Mouse (Mus musculus): ENCODE data around the gene Ndufb4. TPM values are rescaled to one million over a fixed set of nuclear protein-coding genes. Genes with fewer than 3 reads are reported as not detected.
"Not testable (repeated sequence)": the region's sequence is repeated elsewhere in the genome, so short reads cannot be mapped to it uniquely, and the experiment has no call there.

Gene Ndufb4
- total RNA-seq, 4 experiments from 2014 or later = 87.1 to 97.1 (median 92.0) TPM

DNA sequence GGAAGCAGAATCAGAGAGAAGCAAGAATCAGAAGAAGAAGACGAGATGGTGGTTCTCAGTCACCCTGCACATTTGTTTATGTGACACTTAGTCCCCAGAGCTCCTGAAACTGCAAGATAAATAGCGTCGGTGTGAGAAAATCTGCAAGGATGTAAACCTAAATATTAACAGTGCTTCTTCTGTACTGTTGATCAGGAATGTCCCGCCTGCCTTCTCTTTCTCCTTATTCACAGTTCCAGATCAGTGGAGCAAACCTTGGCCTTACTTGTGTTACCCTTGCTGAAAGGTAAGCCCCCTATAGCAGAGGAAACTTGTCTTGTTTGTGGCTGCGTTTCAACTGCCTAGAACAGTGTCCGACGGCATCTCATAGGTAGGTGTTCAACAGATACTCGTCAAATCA, 23.3 kb upstream of the Ndufb4 start:
- DNase-seq = no peak

DNA sequence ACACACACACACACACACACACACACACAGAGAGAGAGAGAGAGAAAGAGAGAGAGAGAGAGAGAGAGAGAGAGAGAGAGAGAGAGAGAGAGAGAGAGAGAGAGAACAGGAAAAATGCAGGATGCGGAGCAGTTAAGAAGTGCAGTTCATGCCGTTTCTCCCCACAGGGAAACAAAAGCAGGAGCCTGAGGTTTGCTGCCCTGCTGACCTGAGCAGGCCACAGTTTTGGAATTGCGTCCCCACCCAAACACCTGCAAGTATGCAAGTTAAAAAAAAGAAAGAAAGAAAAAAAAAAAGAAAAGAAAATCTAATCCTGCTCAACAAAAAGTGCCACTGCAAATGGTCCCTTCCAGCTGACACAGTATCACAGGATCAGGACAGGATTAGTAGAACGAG, 22.4 kb upstream of the Ndufb4 start:
- DNase-seq = no peak

DNA sequence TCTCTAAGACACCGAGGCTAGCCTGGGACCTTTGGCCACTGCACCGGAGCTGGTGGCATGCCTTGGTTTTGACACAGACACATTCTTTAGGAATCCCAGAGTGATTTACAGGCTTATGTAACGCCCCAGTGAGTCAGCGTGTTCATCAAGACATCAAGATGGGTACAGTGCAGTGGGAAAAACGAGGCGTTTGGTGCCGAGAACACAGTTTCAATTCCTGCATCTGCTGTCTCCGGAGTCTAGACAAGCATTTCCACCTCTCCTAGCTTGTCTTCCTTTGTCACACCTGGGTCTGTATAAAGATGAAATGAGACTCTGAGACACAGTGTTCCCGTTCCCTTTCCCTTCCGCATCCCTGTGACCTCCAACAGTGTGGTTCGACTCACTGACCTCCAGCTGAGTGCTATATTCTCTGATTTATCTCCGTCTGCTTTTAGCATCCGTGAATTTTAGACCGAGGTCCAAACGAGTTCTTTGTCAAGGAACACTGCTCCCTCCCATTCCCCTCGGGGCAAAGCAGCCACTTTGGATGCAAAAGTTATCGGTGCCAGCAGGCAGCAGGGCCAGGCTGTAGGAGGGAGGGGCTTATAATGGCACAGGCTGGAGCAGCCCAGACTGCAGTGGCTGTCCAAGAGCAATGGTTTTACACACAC, 21.9 kb upstream of the Ndufb4 start:
- peak; percentile 63 for DNase-seq

DNA sequence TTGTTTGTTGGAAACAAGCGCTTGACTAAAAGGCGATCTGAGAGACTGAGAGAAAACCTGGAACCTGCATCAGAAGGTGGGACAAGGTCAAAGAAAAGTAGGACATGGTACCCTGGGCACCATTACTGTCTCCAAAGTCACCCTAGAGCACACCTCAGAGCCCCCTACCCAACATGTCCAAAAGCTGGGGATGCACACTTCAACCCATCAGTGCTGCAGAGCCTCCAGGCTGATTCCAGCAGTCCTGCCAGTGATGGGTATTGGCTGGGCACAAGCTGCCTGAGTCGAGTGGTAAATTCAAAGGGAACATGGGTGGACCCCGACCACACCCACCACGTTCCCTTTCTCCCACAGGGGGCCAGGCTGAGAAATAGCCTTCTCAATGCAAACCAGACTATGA, 21.1 kb upstream of the Ndufb4 start:
- DNase-seq = no peak

DNA sequence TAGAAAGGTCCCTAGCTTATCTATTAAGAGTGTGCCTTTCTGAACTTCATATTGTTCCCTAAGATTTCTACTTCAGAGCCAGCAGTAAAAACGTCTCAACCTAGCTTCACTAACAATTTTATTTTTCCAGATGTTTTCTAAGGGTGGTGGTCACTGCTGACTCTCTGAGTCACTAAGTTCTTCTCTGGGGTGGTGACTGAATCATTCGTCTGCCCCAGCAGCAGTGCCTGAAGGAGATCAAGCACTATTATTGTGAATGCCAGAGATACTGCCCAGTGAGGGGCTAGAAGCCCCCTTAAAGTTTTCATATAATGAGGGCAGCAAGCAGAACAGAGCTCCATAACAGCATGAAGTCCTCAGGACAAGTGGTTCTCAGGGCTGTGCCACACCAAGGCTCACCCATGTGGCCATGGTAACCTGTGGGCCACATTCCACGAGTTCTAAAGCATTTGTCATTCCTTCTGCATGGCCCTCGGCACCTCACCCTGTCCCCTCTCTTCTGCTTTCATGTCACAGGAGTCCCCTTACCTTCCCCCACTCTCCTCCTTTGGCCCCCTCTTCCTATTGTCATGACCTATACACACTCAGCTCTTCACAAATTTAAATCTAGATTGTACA, 16.5 kb upstream of the Ndufb4 start:
- DNase-seq = no peak

DNA sequence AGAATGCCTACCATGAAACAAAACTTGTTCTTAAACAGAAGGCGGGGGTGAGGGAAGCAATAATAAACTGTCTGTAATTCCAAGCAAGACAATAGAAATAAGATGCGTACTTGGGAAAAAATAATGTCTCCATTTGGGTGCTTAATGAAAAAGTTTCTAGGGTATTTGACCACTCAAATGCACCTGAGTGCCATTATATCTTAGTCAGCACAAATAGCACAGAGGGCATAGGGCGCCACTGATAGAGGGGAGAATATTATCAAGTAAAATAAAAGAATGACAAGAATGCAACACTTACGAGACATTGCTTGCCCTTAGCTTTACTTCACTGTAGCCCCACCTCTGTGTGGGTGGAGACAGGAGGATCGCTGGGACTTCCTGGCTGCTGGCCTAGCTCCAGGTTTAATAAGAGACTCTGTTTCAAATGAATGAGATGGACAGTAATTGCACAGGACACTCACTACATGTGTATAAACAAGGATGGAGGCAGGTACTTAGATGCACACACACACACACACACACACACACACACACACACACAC, 11.2 kb upstream of the Ndufb4 start:
- no peak for DNase-seq

DNA sequence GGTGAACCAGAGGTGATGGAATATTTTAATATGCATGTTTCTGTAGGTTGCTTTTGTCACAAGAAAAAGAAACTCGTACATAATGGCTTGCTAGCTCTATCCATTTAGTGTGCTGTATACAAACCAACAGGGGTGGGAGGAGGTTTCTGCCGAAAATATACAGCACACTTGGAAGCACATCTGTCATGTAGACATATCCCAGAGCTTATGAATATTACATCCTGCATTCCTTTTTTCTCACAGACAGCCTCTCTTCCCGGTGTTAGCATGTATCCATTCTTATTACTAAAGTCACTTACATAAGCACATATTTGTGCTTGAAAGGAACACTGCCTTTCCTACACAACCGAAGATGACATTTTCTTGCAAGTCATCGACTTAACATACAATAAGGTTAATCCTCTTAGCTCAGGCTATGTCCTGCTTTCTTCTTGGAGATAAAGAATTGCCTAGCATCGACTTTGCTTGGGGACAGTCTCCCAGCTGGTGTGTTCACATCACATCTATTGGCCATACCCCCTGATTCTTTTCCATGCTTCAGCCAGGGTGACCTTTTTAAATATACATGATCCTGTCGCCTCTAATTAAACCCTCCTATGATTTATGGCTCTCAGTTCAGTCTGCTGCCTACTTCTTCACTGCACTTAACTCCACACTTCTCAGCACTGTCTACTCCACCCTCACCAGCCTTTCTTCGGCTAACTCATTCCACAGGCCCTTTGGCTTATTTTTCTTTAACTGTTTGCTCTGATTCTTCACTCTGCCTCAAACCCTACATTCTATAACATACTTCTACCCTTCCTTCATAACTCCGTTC, 9.6 kb upstream of the Ndufb4 start:
- no peak for DNase-seq

DNA sequence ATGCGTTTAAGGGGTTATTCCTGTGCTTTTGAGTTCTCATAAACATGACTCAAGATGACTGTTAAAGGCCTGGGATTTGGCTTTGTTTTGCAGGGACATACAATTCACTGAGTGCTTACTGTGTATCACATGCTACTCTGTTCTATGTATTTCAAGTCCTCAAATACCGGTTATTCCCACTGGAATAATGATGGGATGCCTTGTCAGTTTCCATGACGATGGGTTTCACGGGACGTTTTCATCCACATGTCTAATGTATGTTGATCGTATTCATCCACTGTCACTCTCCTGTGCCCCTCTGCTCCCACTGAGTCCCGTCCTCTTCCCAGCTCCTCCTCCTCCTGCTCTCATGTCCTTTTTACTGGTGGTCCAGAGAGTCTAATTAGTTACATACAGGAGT, 2.5 kb upstream of the Ndufb4 start:
- no peak for DNase-seq

DNA sequence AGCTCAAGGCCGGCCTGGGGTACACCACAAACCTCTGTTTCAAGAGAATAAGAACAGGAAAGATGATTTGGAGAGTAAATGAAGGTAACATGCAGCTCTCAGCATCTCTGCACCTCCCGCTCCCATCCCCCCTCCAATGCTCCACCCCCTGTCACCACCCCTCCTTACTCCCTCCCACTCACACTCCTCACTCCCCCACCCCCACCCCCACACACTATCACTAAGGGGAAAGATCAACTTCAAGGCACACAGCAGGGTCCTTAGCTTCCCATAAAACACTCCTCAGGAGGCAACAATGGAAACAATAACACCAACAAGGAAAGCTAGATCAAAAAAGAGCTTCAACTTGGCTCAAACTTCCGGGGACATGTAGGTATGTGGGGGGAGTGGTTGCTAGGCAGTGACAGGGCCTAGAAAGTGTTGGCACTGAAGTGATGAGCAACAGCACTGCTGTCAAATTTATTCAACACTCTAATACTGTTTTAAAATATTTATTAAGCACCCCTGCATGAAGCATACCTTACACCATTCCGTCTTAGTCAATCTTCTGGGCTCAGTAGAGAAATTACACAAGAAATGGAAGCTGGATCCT, 1.6 kb upstream of the Ndufb4 start:
- DNase-seq = no peak

DNA sequence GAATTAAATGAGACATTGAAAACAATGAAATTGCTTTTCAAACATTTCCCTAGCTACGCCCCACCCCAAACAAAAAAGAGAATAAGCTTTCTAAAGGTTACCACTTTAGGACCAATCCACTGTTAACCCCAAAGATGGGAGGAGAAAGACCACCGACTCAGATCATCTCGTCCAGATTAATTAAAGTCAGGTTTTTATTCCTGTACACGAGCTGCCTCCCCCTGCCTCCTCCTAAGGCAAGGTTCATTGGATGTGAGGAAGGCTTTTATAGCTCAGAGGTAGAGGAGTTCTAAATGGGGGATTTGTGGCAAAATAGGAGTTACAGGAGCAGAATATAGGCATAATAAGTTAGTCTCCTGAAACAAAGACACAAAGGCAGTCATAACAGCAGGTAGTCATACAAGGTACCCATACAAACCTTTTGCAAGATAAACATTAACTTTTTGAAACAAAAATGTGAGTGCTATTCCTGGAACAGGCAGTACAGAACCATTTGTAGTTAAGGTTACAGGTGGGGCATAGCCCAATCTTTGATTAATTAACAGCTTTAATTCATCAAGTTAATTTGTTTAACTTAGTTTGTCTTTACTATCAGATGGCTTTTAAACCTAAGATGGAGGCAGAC, 690 bp upstream of the Ndufb4 start:
- DNase-seq = no peak

DNA sequence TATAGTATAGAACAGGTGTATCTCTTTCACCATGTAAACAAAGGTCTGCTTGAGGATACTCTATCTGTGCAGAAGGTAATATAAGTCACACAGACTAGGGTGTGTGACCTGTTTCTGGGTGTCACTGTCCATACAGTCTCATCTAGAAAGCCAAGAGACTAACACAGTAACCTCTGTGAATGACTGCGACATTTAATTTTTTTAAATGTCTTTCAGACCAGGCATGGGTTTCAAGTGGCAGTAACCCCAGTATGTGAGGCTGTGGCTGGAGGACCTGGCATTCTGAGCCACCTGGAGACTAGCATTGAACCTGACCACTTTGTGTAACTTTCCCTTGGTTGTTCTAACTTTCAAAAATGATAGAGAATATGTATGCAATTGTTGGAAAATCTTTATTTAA, 1.2 kb downstream of the Ndufb4 start:
- no peak for DNase-seq

DNA sequence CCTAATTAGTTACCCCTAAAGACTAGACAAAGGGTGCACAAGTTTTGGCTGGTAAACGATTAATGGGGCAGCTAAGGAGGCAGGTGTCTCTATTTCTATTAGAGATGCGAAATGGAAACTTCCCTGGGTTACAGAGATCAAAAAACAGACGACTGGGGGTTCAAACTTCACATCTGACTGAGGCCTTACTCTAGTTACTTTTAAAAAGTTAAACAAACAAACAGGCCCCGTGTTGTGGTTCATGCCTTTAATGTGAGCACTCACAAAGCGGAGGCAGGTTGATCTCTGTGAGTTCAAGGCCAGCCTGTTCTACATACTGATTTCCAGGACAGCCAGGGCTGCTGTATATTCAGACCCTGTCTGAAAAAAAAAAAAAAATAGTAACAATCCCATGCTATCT, 1.6 kb downstream of the Ndufb4 start:
- no peak for DNase-seq

DNA sequence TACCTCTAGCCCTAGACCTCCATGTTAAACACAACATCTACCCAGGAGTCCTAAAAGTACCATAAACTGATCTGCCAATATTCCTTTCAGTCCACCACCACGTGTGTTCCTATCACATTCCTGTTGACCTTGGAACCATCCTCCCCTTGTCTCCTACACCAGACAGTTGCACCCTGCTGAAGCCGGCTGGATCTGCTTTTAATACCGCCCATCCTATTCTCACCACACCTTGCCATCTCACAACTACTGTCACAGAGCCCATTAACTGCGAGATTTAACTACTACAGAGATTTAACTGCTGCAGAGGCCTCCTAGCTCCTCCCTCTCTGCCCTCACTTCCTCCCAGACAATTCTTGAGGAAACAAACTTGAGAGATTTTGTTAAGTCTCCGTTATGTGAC, 2.8 kb downstream of the Ndufb4 start:
- no peak for DNase-seq

DNA sequence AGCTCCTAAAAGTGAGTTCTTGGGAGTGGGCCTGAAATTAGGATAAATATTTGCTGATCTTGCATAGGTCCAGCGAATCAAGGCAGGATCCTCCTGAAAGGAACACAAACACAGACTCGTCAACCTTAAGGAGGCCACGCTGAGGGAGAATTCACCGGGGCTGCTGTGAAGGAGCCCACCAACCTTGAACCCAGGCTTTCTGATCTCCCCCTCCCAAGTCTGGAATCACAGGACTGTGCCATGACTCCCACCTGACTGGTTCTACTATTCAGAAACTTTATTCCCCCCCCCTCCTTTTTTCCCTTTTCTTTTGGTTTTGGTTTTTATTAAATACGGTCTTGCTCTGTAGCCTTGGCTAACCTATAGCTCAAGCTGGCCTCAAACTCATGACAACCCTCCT, 5.2 kb downstream of the Ndufb4 start:
- no peak for DNase-seq

DNA sequence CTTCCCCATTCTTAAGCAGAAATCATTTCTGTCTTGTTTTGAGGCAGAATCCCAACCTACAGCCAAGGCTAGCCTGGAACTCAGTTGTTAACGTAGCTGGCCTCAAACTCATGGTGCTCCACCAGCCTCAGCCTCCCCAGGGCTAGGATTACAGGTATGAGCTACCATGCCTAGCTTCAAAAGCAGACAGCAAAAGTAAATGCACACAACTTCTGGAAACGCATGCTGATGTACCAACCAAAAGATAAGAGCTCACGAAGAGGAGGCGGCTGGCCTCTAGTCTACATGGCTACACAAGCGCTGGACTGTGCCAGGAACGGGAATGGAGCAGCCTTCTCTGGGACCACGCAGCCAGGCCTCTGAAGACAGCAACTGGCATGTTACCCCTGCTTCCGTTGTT, 6.3 kb downstream of the Ndufb4 start:
- DNase-seq = no peak

DNA sequence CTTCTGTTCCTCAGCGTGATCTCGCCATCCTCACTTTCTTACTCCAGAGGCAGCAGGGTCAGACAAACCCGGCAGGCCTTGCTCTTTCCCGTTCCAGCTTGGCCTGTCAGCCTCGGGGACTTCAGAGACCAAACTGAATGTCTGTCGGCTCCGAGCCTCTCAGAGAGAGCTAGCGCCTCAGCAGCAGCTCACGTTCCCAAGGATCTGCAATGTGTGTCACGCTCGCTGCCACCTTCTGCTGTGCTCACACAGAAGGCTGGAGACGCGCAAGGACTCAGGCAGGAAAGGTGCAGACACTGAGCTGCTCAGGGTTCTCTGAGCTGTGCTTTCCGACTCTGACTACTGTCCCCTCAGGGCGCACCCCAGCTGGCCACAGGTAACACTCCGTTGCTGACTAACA, 7.2 kb downstream of the Ndufb4 start:
- DNase-seq = no peak

DNA sequence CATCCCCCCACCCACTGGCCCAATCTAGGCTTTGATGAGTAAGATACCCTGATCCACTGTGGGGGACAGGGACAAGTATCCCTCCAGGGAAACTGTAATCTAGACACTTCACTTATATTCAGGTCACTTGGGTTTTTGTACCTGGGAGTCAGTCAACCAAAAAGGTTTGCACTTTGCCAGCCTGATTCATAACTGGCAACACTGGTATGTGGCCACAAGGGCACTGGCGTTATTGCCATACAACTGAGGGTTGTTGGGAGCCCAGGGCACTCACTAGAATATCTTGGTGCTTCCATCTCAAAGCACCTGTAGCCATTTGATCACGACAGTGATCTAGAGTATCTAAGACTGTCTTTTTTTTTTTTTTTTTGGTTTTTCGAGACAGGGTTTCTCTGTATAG, 8.5 kb downstream of the Ndufb4 start:
- DNase-seq = no peak

DNA sequence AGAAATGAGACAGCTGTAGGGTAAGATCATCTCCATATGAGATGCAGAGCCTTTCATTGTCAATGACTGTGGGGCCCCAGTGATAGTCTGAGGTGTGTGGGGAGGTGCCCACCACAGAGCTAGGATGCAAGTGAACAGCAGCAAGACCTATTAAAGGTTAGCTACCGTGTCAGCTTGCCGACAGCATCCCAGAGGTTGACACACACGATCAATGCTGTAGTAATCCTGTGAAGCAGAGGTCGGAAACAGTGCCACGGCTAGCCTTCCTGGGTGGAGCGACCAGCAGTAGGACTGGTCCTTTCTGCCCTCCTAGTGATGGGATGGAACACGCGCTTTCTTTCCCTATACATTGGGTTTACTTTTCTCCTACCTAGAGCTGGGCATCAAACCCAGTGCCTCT, 9.0 kb downstream of the Ndufb4 start:
- DNase-seq = no peak

DNA sequence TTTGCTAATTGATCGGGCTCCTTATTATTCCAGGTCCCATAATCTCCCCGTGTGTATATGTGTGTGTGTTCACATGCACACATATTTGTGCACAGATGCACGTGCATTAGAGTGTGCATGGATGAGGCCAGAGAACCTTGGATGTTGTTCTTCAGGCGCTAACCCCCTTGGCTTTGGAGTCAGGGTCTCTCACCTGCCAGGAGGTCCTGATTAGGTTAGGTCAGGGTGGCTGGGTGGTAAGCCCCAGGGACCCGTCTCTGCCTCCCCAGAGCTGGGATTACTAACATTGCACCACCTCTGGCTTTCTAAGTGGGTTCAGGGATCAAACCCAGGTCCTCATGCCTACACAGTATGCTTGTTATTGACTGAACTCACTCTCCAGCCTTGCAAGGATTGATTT, 9.8 kb downstream of the Ndufb4 start:
- DNase-seq = no peak

DNA sequence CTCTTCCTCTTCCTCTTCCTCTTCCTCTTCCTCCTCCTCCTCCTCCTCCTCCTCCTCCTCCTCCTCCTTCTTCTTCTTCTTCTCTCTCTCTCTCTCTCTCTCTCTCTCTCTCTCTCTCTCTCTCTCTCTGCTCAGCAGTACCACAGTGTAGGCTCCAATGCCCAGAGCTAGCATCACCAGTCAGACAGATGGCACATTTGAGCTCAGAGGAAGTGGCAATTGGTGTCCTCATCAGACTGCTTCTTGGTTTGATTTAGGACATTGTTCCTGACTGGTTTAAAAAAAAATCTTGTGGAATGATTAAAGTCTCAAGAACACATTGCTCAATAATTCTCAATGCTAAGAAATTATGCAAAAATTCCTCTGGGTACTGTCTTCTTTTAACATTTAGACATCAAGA, 13.7 kb downstream of the Ndufb4 start:
- DNase-seq = not testable (repeated sequence)

DNA sequence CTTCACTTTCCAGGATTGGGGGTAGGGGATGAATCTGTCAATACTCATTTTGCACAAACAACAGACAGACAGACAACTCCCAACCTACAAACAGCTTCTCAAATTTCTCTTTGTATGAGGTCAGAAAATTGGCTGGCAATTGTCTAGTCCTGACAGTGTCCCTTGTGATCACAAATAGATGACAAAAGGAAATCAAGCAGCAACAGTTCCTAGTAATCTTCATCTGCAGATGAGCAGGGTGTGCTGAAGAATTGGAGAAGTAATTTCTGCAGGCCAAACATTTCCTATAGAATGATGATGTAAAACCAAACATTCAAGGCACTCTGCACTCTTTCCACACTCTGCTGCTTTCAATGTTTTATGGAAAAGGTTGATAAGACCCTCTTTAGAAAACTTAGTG, 16.5 kb downstream of the Ndufb4 start:
- no peak for DNase-seq

DNA sequence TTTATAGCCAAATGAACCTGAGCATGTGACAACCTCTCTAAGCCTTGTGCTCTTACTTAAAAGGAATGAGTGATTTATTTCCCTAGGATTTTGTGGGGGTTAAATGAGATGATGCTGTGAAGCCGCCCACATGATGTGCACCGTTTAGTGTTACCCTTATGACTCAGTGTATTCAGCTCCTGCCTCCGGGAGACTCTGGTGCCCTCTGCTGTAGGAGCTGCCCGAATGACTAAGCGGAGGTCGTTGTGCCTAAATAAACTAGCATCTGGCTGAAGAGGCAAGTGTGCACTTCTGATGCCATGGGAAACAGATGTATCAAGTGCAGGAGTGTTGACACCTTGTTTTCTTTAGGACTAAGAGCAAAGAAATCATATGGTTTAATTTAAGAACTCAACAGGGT, 18.1 kb downstream of the Ndufb4 start:
- peak; percentile 24 for DNase-seq

DNA sequence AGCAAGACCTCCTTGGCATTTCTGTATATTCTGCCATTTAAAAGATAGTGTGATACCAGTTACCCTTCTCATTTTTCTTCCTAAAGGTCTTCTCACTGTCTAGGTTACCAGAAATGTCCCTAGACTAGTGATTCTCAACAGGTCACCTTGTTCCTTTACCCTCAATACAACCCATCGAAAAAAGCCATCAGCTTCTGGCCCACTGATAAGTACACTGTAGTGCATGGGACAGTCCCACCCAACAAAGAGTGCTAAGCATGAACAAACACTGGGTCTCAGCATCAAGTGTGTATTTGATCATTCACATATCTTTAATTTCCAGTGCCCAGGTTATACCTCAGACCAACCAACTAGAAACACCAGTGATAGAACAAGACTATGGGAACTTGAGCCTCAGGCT, 19.2 kb downstream of the Ndufb4 start:
- DNase-seq = no peak

All from adrenal gland, adult 8-10 months (tissue).